Mouse (Mus musculus): Measurements from ENCODE around the gene Foxk1.

The Foxk1 gene

GRCm38 (mm10) chr5:142448076-142448475, 46.8 kb downstream of the Foxk1 start:
- H3K4me1 ChIP-seq (replicated peaks; ENCODE audit: low read depth, low read length) = peaks cover 95% of the 10 kb centered on the region
- no peaks in the 10 kb centered on the region for H3K27me3 ChIP-seq (ENCODE audit: insufficient read depth, low read length)
- H3K4me3 ChIP-seq (replicated peaks; ENCODE audit: low read length) = peak overlapping the region; percentile 13; the same call in 1 of the 2 replicates
- TF ChIP-seq NANOG (IDR thresholded peaks at IDR 0.05; ENCODE audit: borderline replicate concordance, low read length) (no peak), CTCF (conservative IDR thresholded peaks at IDR 0.05; ENCODE audit: low read length) (peak; percentile 89)
- H3K36me3 ChIP-seq (ENCODE audit: insufficient read depth, low read length) = peaks cover 38% of the 10 kb centered on the region
- no peaks in the 10 kb centered on the region for H3K9me3 ChIP-seq (ENCODE audit: low read length)

- Histone ChIP-seq H3K4me1 (replicated peaks; ENCODE audit: low read depth, low read length) (peaks cover 95% of the 10 kb centered on the region), H3K9me3 (ENCODE audit: low read length) (no peaks in the 10 kb centered on the region), H3K4me3 (replicated peaks; ENCODE audit: low read length) (0 out of 2 replicates have a peak overlapping the region, but pooled peaks have one; percentile 13), H3K27me3 (ENCODE audit: insufficient read depth, low read length) (no peaks in the 10 kb centered on the region), H3K36me3 (ENCODE audit: insufficient read depth, low read length) (peaks cover 44% of the 10 kb centered on the region)
- TF ChIP-seq CTCF (conservative IDR thresholded peaks at IDR 0.05; ENCODE audit: low read length) (no peak), POU5F1 (IDR thresholded peaks at IDR 0.05; ENCODE audit: borderline replicate concordance, low read length) (no peak), NANOG (IDR thresholded peaks at IDR 0.05; ENCODE audit: borderline replicate concordance, low read length) (no peak)
These were observed 47.3 kb downstream of the Foxk1 start for GRCm38 (mm10) chr5:142448623-142449022.

GRCm38 (mm10) chr5:142450846-142451245, 49.5 kb downstream of the Foxk1 start:
- Histone ChIP-seq H3K9me3 (ENCODE audit: low read length) (no peaks in the 10 kb centered on the region), H3K27me3 (ENCODE audit: insufficient read depth, low read length) (no peaks in the 10 kb centered on the region), H3K4me1 (replicated peaks; ENCODE audit: low read depth, low read length) (peaks cover 84% of the 10 kb centered on the region), H3K4me3 (replicated peaks; ENCODE audit: low read length) (peak overlapping the region; percentile 68), H3K36me3 (ENCODE audit: insufficient read depth, low read length) (peaks cover 64% of the 10 kb centered on the region)
- TF ChIP-seq CTCF (conservative IDR thresholded peaks at IDR 0.05; ENCODE audit: low read length) (no peak), NANOG (IDR thresholded peaks at IDR 0.05; ENCODE audit: borderline replicate concordance, low read length) (no peak), POU5F1 (IDR thresholded peaks at IDR 0.05; ENCODE audit: borderline replicate concordance, low read length) (no peak)

GRCm38 (mm10) chr5:142451759-142452158, 50.5 kb downstream of the Foxk1 start:
- peak overlapping the region; percentile 68; the same call in 1 of the 2 replicates for H3K4me3 ChIP-seq (replicated peaks; ENCODE audit: low read length)
- no peaks in the 10 kb centered on the region for H3K9me3 ChIP-seq (ENCODE audit: low read length)
- no peaks in the 10 kb centered on the region for H3K27me3 ChIP-seq (ENCODE audit: insufficient read depth, low read length)
- TF ChIP-seq POU5F1 (IDR thresholded peaks at IDR 0.05; ENCODE audit: borderline replicate concordance, low read length) (no peak), NANOG (IDR thresholded peaks at IDR 0.05; ENCODE audit: borderline replicate concordance, low read length) (peak; percentile 31; the same call in 1 of the 2 replicates)
- peaks cover 73% of the 10 kb centered on the region for H3K36me3 ChIP-seq (ENCODE audit: insufficient read depth, low read length)
- peaks cover 84% of the 10 kb centered on the region for H3K4me1 ChIP-seq (replicated peaks; ENCODE audit: low read depth, low read length)

- Histone ChIP-seq H3K27me3 (ENCODE audit: insufficient read depth, low read length) (no peaks in the 10 kb centered on the region), H3K4me1 (replicated peaks; ENCODE audit: low read depth, low read length) (peaks cover 86% of the 10 kb centered on the region), H3K4me3 (replicated peaks; ENCODE audit: low read length) (no peak overlapping the region), H3K9me3 (ENCODE audit: low read length) (no peaks in the 10 kb centered on the region), H3K36me3 (ENCODE audit: insufficient read depth, low read length) (peaks cover 84% of the 10 kb centered on the region)
- TF ChIP-seq POU5F1 (IDR thresholded peaks at IDR 0.05; ENCODE audit: borderline replicate concordance, low read length) (no peak), CTCF (conservative IDR thresholded peaks at IDR 0.05; ENCODE audit: low read length) (no peak), NANOG (IDR thresholded peaks at IDR 0.05; ENCODE audit: borderline replicate concordance, low read length) (no peak)
These were observed 52.4 kb downstream of the Foxk1 start for GRCm38 (mm10) chr5:142453742-142454141.

- peak overlapping the region; percentile 39; the same call in 1 of the 2 replicates for H3K4me3 ChIP-seq (replicated peaks; ENCODE audit: low read length)
- peaks cover 83% of the 10 kb centered on the region for H3K4me1 ChIP-seq (replicated peaks; ENCODE audit: low read depth, low read length)
- peaks cover 77% of the 10 kb centered on the region for H3K36me3 ChIP-seq (ENCODE audit: insufficient read depth, low read length)
- no peaks in the 10 kb centered on the region for H3K9me3 ChIP-seq (ENCODE audit: low read length)
- H3K27me3 ChIP-seq (ENCODE audit: insufficient read depth, low read length) = no peaks in the 10 kb centered on the region
- TF ChIP-seq CTCF (conservative IDR thresholded peaks at IDR 0.05; ENCODE audit: low read length) (no peak), NANOG (IDR thresholded peaks at IDR 0.05; ENCODE audit: borderline replicate concordance, low read length) (no peak), POU5F1 (IDR thresholded peaks at IDR 0.05; ENCODE audit: borderline replicate concordance, low read length) (no peak)
These were observed 55.0 kb downstream of the Foxk1 start for GRCm38 (mm10) chr5:142456318-142456717.

- TF ChIP-seq POU5F1 (IDR thresholded peaks at IDR 0.05; ENCODE audit: borderline replicate concordance, low read length) (no peak), CTCF (conservative IDR thresholded peaks at IDR 0.05; ENCODE audit: low read length) (no peak), NANOG (IDR thresholded peaks at IDR 0.05; ENCODE audit: borderline replicate concordance, low read length) (no peak)
- no peaks in the 10 kb centered on the region for H3K27me3 ChIP-seq (ENCODE audit: insufficient read depth, low read length)
- peaks cover 79% of the 10 kb centered on the region for H3K4me1 ChIP-seq (replicated peaks; ENCODE audit: low read depth, low read length)
- H3K9me3 ChIP-seq (ENCODE audit: low read length) = no peaks in the 10 kb centered on the region
- peak overlapping the region; percentile 35 for H3K4me3 ChIP-seq (replicated peaks; ENCODE audit: low read length)
- peaks cover 81% of the 10 kb centered on the region for H3K36me3 ChIP-seq (ENCODE audit: insufficient read depth, low read length)
These were observed 56.0 kb downstream of the Foxk1 start for GRCm38 (mm10) chr5:142457345-142457744.

- TF ChIP-seq NANOG (IDR thresholded peaks at IDR 0.05; ENCODE audit: borderline replicate concordance, low read length) = no peak
- no peak for TF ChIP-seq POU5F1 (IDR thresholded peaks at IDR 0.05; ENCODE audit: borderline replicate concordance, low read length)
- TF ChIP-seq CTCF (conservative IDR thresholded peaks at IDR 0.05; ENCODE audit: low read length) = no peak
- H3K4me1 ChIP-seq (replicated peaks; ENCODE audit: low read depth, low read length) = peaks cover 76% of the 10 kb centered on the region
- H3K9me3 ChIP-seq (ENCODE audit: low read length) = no peaks in the 10 kb centered on the region
- H3K36me3 ChIP-seq (ENCODE audit: insufficient read depth, low read length) = peaks cover 70% of the 10 kb centered on the region
- H3K27me3 ChIP-seq (ENCODE audit: insufficient read depth, low read length) = no peaks in the 10 kb centered on the region
- H3K4me3 ChIP-seq (replicated peaks; ENCODE audit: low read length) = no peak overlapping the region
These were observed 57.7 kb downstream of the Foxk1 start for GRCm38 (mm10) chr5:142458791-142459557.

All from E14TG2a.4 (cell line).